Mouse (Mus musculus): ENCODE measurements at regions not wholly inside any gene's neighbourhood (a gene's known extent, or its start where the extent isn't known, plus 50 kb on each side); places are given as distances from the start of the nearest gene placed in this dataset.
A peak's percentile ranks its signal among the peaks of the same experiment; 100 is the strongest.

GRCm38 (mm10) chr13:55967151-55967550, 131.2 kb upstream of the Pitx1 start:
- 95% methylated on average over 6 of the region's 6 CpGs for WGBS
- Histone ChIP-seq H3K27me3 (ENCODE audit: control insufficient read depth, insufficient read depth, low read length) (no peaks in the 10 kb centered on the region), H3K4me1 (replicated peaks; ENCODE audit: control insufficient read depth, insufficient read depth, low read length) (no peaks in the 10 kb centered on the region), H3K27ac (ENCODE audit: control insufficient read depth, insufficient read depth, low read length) (no peak overlapping the region), H3K4me3 (ENCODE audit: control insufficient read depth, insufficient read depth, low read length) (no peak overlapping the region), H3K36me3 (ENCODE audit: control insufficient read depth, insufficient read depth, low read length) (no peaks in the 10 kb centered on the region)
- no peak for TF ChIP-seq CTCF (IDR thresholded peaks at IDR 0.05; ENCODE audit: borderline replicate concordance, control insufficient read depth, extremely low read depth, insufficient read depth, low read length, poor library complexity)
- no peak for TF ChIP-seq POLR2A (IDR thresholded peaks at IDR 0.05; ENCODE audit: control insufficient read depth, extremely low read depth, insufficient read depth, low read length, poor library complexity)
- DNase-seq, result no peak

- H3K4me3 ChIP-seq (ENCODE audit: control insufficient read depth, insufficient read depth, low read length), result no peak overlapping the region
- no peaks in the 10 kb centered on the region for H3K36me3 ChIP-seq (ENCODE audit: control insufficient read depth, insufficient read depth, low read length)
- TF ChIP-seq POLR2A (IDR thresholded peaks at IDR 0.05; ENCODE audit: control insufficient read depth, extremely low read depth, insufficient read depth, low read length, poor library complexity), result no peak
- peak; percentile 64; the same call in 1 of the 2 replicates for TF ChIP-seq CTCF (IDR thresholded peaks at IDR 0.05; ENCODE audit: borderline replicate concordance, control insufficient read depth, extremely low read depth, insufficient read depth, low read length, poor library complexity)
- H3K4me1 ChIP-seq (replicated peaks; ENCODE audit: control insufficient read depth, insufficient read depth, low read length), result no peaks in the 10 kb centered on the region
- no peaks in the 10 kb centered on the region for H3K27me3 ChIP-seq (ENCODE audit: control insufficient read depth, insufficient read depth, low read length)
- 19% methylated on average over 22 of the region's 22 CpGs for WGBS
- DNase-seq, result peak; percentile 56
- no peak overlapping the region for H3K27ac ChIP-seq (ENCODE audit: control insufficient read depth, insufficient read depth, low read length)
Observed at GRCm38 (mm10) chr13:55963005-55963620, 127.1 kb upstream of the Pitx1 start.

GRCm38 (mm10) chr13:55962254-55962866, 126.4 kb upstream of the Pitx1 start:
- no peak for DNase-seq
- H3K27ac ChIP-seq (ENCODE audit: control insufficient read depth, insufficient read depth, low read length), result no peak overlapping the region
- H3K4me3 ChIP-seq (ENCODE audit: control insufficient read depth, insufficient read depth, low read length), result no peak overlapping the region
- WGBS, result 46% methylated on average over 18 of the region's 18 CpGs
- TF ChIP-seq CTCF (IDR thresholded peaks at IDR 0.05; ENCODE audit: borderline replicate concordance, control insufficient read depth, extremely low read depth, insufficient read depth, low read length, poor library complexity), result no peak
- H3K4me1 ChIP-seq (replicated peaks; ENCODE audit: control insufficient read depth, insufficient read depth, low read length), result no peaks in the 10 kb centered on the region
- H3K36me3 ChIP-seq (ENCODE audit: control insufficient read depth, insufficient read depth, low read length), result no peaks in the 10 kb centered on the region
- no peaks in the 10 kb centered on the region for H3K27me3 ChIP-seq (ENCODE audit: control insufficient read depth, insufficient read depth, low read length)

- no peak for TF ChIP-seq CTCF (IDR thresholded peaks at IDR 0.05; ENCODE audit: borderline replicate concordance, control insufficient read depth, extremely low read depth, insufficient read depth, low read length, poor library complexity)
- TF ChIP-seq POLR2A (IDR thresholded peaks at IDR 0.05; ENCODE audit: control insufficient read depth, extremely low read depth, insufficient read depth, low read length, poor library complexity), result no peak
- no peaks in the 10 kb centered on the region for H3K36me3 ChIP-seq (ENCODE audit: control insufficient read depth, insufficient read depth, low read length)
- DNase-seq, result no peak
- H3K27ac ChIP-seq (ENCODE audit: control insufficient read depth, insufficient read depth, low read length), result no peak overlapping the region
- no peak overlapping the region for H3K4me3 ChIP-seq (ENCODE audit: control insufficient read depth, insufficient read depth, low read length)
- no peaks in the 10 kb centered on the region for H3K27me3 ChIP-seq (ENCODE audit: control insufficient read depth, insufficient read depth, low read length)
- WGBS, result 80% methylated on average over 6 of the region's 6 CpGs
- no peaks in the 10 kb centered on the region for H3K4me1 ChIP-seq (replicated peaks; ENCODE audit: control insufficient read depth, insufficient read depth, low read length)
Observed at GRCm38 (mm10) chr13:55954346-55954745, 118.4 kb upstream of the Pitx1 start.

GRCm38 (mm10) chr13:55953426-55953825, 117.4 kb upstream of the Pitx1 start:
- DNase-seq, result no peak
- H3K27me3 ChIP-seq (ENCODE audit: control insufficient read depth, insufficient read depth, low read length), result no peaks in the 10 kb centered on the region
- no peak for TF ChIP-seq CTCF (IDR thresholded peaks at IDR 0.05; ENCODE audit: borderline replicate concordance, control insufficient read depth, extremely low read depth, insufficient read depth, low read length, poor library complexity)
- TF ChIP-seq POLR2A (IDR thresholded peaks at IDR 0.05; ENCODE audit: control insufficient read depth, extremely low read depth, insufficient read depth, low read length, poor library complexity), result no peak
- WGBS, result 96% methylated on average over 2 of the region's 2 CpGs
- H3K27ac ChIP-seq (ENCODE audit: control insufficient read depth, insufficient read depth, low read length), result no peak overlapping the region
- H3K4me1 ChIP-seq (replicated peaks; ENCODE audit: control insufficient read depth, insufficient read depth, low read length), result no peaks in the 10 kb centered on the region
- no peaks in the 10 kb centered on the region for H3K36me3 ChIP-seq (ENCODE audit: control insufficient read depth, insufficient read depth, low read length)
- H3K4me3 ChIP-seq (ENCODE audit: control insufficient read depth, insufficient read depth, low read length), result no peak overlapping the region

GRCm38 (mm10) chr13:55950773-55951172, 114.8 kb upstream of the Pitx1 start:
- H3K27me3 ChIP-seq (ENCODE audit: control insufficient read depth, insufficient read depth, low read length), result no peaks in the 10 kb centered on the region
- H3K36me3 ChIP-seq (ENCODE audit: control insufficient read depth, insufficient read depth, low read length), result no peaks in the 10 kb centered on the region
- no peak overlapping the region for H3K4me3 ChIP-seq (ENCODE audit: control insufficient read depth, insufficient read depth, low read length)
- TF ChIP-seq POLR2A (IDR thresholded peaks at IDR 0.05; ENCODE audit: control insufficient read depth, extremely low read depth, insufficient read depth, low read length, poor library complexity) (no peak), CTCF (IDR thresholded peaks at IDR 0.05; ENCODE audit: borderline replicate concordance, control insufficient read depth, extremely low read depth, insufficient read depth, low read length, poor library complexity) (no peak)
- 89% methylated on average over 6 of the region's 6 CpGs for WGBS
- no peaks in the 10 kb centered on the region for H3K4me1 ChIP-seq (replicated peaks; ENCODE audit: control insufficient read depth, insufficient read depth, low read length)
- DNase-seq, result no peak
- no peak overlapping the region for H3K27ac ChIP-seq (ENCODE audit: control insufficient read depth, insufficient read depth, low read length)
